Mouse (Mus musculus) hindbrain, postnatal 0 days (tissue): ENCODE data around the gene Zswim5. TPM values are rescaled to one million over a fixed set of nuclear protein-coding genes. Genes with fewer than 3 reads are reported as not detected.
A peak's percentile ranks its signal among the peaks of the same experiment; 100 is the strongest.

Experiments used
- ATAC-seq: fragments of 200-750 bp; cut with Nextera tagmentation; 2 replicates; pipeline ENCODE4 v1.8.0; 2017; ENCODE audit warnings: mild to moderate bottlenecking, moderate TSS enrichment, moderate library complexity
- DNase-seq: peaks from one replicate; pipeline ENCODE4 v3.0.0-alpha.2; 2015; ENCODE audit warnings: low spot score
- H3K27ac ChIP-seq: fragments of 300-500 bp; sonication (generic); 2 replicates; pipeline ENCODE4 v1.5.1; 2014; ENCODE audit warnings: mild to moderate bottlenecking
- H3K27me3 ChIP-seq: fragments of 300-500 bp; sonication (generic); 2 replicates; pipeline ENCODE4 v1.6.1; 2014; ENCODE audit warnings: low read length, mixed read lengths; ENCODE audit not compliant: insufficient read depth
- H3K36me3 ChIP-seq: fragments of 300-500 bp; sonication (generic); 2 replicates; pipeline ENCODE4 v1.6.1; 2014; ENCODE audit warnings: low read length, mixed read lengths; ENCODE audit not compliant: insufficient read depth
- H3K4me1 ChIP-seq: fragments of 300-500 bp; sonication (generic); 2 replicates; pipeline ENCODE4 v1.6.1; 2014; ENCODE audit warnings: antibody characterized with exemption, low read length, mixed read lengths; ENCODE audit not compliant: insufficient read depth
- H3K4me2 ChIP-seq: fragments of 300-500 bp; sonication (generic); 2 replicates; pipeline ENCODE4 v1.6.1; 2014; ENCODE audit warnings: low read depth, mild to moderate bottlenecking, low read length, moderate library complexity, mixed read lengths
- H3K4me3 ChIP-seq: fragments of 300-500 bp; sonication (generic); 2 replicates; pipeline ENCODE4 v1.5.1; 2014; ENCODE audit warnings: low read length
- H3K9ac ChIP-seq: fragments of 300-500 bp; sonication (generic); replicated peaks from 2 replicates; pipeline ENCODE4 v1.6.1; 2014; ENCODE audit warnings: mild to moderate bottlenecking, low read length, moderate library complexity, mixed read lengths
- H3K9me3 ChIP-seq: fragments of 300-500 bp; sonication (generic); 2 replicates; pipeline ENCODE4 v1.6.1; 2016; ENCODE audit warnings: low read length, mixed read lengths
- CTCF ChIP-seq: IDR thresholded peaks from 2 replicates; pipeline ENCODE4 v1.5.1; 2016; ENCODE audit warnings: antibody characterized with exemption, control low read depth, low read depth
- WGBS: fragments of 180-500 bp; shearing (Covaris S2); extraction: QIAGEN DNeasy Blood & Tissue Kit; methylation state at CpG from one replicate; pipeline ENCODE4 v1.1.7; 2014; 5-methylcytosine and 5-hydroxymethylcytosine counted together
- polyA plus RNA-seq: library from polyadenylated mRNA; unstranded; fragments of >200 nt; fragmentation: Nextera tagmentation; extraction: Ambion mirVana; gene quantifications from 2 replicates; pipeline ENCODE4 v1.2.1, GENCODE M21; 2015
- total RNA-seq: library from RNA; depleted of rRNA; stranded (reverse); fragments of >200 nt; gene quantifications from 2 replicates; pipeline ENCODE4 v1.2.3, GENCODE M21; 2014

The Zswim5 gene
- total and polyA plus RNA-seq, 2 experiments from 2014 or later, result 2.3 to 25.8 TPM

DNA sequence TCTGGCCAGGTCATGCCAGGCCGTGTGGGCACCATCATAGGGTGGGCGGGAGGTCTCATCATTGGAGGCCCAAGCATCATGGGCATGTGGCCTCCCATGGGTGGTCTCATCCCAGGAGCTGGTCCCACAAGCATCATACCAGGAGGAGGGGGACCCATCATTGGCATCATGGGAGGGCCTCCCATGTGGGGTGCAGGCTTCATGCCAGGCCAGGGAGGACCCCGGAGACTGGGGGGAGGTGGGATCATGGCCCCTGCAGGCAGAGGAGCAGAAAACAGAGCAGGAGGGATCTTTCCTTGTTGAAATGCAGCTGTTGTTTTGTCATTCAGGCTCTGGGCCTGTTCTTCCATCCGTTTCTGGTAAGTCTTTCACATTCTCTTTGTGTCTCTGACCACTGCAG is 2.6 kb upstream of the Zswim5 start:
- DNase-seq, result no peak
- Histone ChIP-seq H3K9me3 (no peaks in the 10 kb centered on the region), H3K4me1 (no peaks in the 10 kb centered on the region), H3K36me3 (no peaks in the 10 kb centered on the region), H3K9ac (no peak overlapping the region), H3K27ac (no peak overlapping the region), H3K4me3 (no peak overlapping the region), H3K4me2 (no peak overlapping the region), H3K27me3 (no peaks in the 10 kb centered on the region)
- no peak for ATAC-seq
- TF ChIP-seq CTCF, result no peak
- 83% methylated on average over 4 of the region's 4 CpGs for WGBS

DNA sequence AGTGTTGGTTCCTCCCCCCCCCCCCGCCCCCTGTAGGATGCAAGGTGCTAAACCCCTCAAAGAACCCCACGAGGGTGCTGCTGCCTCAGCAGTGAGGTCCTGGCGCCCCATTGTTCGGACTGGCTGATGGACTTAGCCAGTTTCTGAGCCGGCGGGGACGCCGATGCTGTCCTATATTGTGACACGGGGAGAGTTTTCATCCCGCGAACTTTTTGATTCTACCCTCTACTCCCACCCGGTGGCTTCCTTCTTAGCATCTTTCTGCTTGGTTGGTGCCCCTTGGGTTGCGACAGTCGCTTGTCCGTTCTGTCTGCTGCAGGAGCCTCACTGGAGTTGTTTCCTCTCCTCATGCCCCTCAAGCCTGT is 564 bp upstream of the Zswim5 start:
- Histone ChIP-seq H3K4me3 (peak overlapping the region; percentile 65), H3K9ac (peak overlapping the region; percentile 74), H3K9me3 (no peaks in the 10 kb centered on the region), H3K27me3 (no peaks in the 10 kb centered on the region), H3K4me2 (peak overlapping the region; percentile 78), H3K36me3 (no peaks in the 10 kb centered on the region), H3K27ac (peak overlapping the region; percentile 88), H3K4me1 (no peaks in the 10 kb centered on the region)
- peak; percentile 51 for TF ChIP-seq CTCF
- ATAC-seq (peak; percentile 77), DNase-seq (peak; percentile 72)
- under 1% methylated on average over 15 of the region's 15 CpGs for WGBS

DNA sequence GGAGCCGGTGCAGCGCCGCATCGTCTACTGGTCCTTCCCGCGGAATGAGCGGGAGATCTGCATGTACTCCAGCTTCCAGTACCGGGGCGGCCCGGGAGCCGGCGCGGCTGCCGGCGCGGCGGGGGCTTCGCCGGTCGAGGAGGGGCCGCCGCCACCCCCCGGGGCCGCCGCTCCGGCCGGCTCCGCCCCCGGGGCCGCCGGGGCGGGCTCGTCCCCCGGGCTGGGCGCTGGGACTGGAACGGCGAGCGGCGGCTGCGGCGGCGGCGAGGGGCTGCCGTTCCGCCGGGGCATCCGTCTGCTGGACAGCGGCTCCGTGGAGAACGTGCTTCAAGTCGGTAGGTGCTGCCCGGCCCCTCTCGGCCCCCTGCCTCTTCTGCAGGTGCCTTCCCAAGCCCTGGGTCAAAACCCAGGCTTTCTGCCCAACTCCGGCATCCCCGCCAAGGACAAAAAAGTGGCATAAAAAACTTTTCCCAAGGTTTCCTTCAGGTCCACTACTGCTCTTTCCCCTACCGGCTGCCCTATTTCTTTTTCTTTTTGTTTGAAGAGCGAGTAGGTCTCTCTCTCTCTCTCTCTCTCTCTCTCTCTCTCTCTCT is 649 bp downstream of the Zswim5 start:
- WGBS, result 1% methylated on average over 48 of the region's 57 CpGs
- Histone ChIP-seq H3K9me3 (no peaks in the 10 kb centered on the region), H3K4me2 (peak overlapping the region; percentile 78), H3K4me1 (no peaks in the 10 kb centered on the region), H3K27me3 (no peaks in the 10 kb centered on the region), H3K9ac (peak overlapping the region; percentile 74), H3K36me3 (no peaks in the 10 kb centered on the region), H3K4me3 (peak overlapping the region; percentile 65), H3K27ac (peak overlapping the region; percentile 88)
- no peak; the same call in 1 of the 2 replicates for TF ChIP-seq CTCF
- DNase-seq (peak; percentile 66), ATAC-seq (no peak; the same call in 1 of the 2 replicates)

DNA sequence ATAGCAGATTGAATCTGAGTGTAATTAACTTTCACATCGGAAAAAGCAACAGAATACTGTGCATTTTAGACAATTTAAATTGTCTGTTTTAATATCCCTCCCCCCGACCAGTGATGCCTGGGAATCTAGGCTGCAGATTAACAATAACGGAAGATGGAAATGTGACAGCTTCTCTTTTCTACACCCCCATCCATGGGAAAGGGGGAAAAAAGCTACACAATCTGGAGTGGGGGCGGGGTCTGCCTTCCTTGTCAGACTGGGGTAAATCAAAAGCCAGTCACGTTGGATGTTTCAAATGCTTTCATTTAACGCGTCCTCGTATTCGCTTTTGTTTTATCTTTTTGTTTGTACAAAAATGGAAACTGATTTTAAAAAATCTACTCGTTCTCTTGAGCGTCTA is 1.3 kb downstream of the Zswim5 start:
- DNase-seq, result peak; percentile 69
- no peaks in the 10 kb centered on the region for H3K4me1 ChIP-seq
- peak overlapping the region; percentile 65 for H3K4me3 ChIP-seq
- peak overlapping the region; percentile 74; the same call in 1 of the 2 replicates for H3K9ac ChIP-seq
- TF ChIP-seq CTCF, result no peak
- no peaks in the 10 kb centered on the region for H3K27me3 ChIP-seq
- H3K36me3 ChIP-seq, result no peaks in the 10 kb centered on the region
- peak overlapping the region; percentile 78 for H3K4me2 ChIP-seq
- H3K9me3 ChIP-seq, result no peaks in the 10 kb centered on the region
- WGBS, result 2% methylated on average over 11 of the region's 11 CpGs
- no peak overlapping the region for H3K27ac ChIP-seq
- no peak for ATAC-seq

DNA sequence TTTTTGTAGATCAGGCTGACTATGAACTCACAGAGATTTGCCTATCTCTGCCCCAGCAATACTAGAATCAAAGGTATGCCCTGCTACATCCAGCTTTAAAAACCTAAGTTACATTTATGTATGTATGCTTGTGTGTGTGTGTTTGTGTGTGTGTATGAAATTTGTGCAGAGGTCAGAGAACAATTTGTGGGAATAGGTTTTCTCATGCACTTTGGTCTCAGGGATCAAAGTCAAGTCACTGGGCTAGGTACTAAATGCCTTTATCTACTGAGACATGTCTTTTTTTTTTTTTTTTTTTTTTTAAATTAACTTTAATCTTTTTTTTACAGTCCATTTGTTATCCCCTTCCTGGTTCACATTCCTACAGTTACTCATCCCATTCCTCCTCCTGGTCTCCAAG is 5.5 kb downstream of the Zswim5 start:
- ATAC-seq, result no peak
- no peak for TF ChIP-seq CTCF
- H3K36me3 ChIP-seq, result no peaks in the 10 kb centered on the region

DNA sequence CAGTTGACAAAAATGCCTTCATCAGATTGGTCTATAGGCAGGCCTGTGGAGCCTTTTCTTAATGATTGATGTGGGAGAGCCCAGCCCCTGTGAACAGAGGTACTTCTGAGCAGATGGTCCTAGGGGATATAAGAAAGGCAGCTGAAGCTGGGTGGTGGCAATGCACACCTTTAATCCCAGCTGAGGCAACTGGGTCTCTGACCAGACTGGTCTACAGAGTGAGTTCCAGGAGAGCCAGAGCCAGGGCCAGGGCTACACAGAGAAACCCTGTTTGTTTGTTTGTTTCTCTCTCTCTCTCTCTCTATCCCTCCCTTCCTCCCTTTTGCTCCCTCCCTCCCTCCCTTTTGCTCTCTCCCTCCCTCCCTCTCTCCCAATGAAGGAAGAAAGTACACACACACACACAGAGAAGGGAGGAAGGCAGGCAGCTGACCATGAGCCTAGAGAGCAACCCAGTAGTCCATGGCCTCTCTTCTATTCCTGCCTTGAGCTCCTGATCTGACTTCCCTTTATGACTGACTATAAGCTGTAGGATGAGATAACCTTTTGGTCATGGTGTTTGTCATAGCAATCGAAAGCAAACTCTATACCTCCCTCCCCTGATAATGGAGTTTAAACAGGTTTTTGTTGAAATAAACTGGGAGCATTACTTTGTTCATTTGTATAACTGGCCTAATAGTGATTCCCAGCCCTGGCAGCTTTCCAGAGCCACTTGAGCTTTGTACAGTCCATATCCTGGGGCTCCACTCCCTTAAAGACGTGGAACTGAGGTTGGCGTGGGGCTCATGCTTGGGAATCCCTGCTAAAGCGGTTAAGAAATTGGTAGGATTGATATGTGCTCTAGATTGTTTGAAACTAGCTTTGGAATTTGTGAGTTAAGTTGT is 17.3 kb downstream of the Zswim5 start:
- no peaks in the 10 kb centered on the region for H3K27me3 ChIP-seq
- no peak overlapping the region for H3K4me3 ChIP-seq
- no peaks in the 10 kb centered on the region for H3K4me1 ChIP-seq
- no peak overlapping the region for H3K4me2 ChIP-seq
- DNase-seq (peak; percentile 12), ATAC-seq (no peak)
- H3K9me3 ChIP-seq, result no peaks in the 10 kb centered on the region
- TF ChIP-seq CTCF, result no peak
- H3K27ac ChIP-seq, result peak overlapping the region; percentile 20; the same call in 1 of the 2 replicates
- no peaks in the 10 kb centered on the region for H3K36me3 ChIP-seq
- WGBS, result 62% methylated on average over 4 of the region's 4 CpGs
- H3K9ac ChIP-seq, result no peak overlapping the region

More for the DNA sequence above, 5.5 kb downstream of the Zswim5 start:
- Histone ChIP-seq H3K4me2 (no peak overlapping the region), H3K9me3 (no peaks in the 10 kb centered on the region), H3K4me1 (no peaks in the 10 kb centered on the region), H3K4me3 (no peak overlapping the region), H3K9ac (no peak overlapping the region), H3K27ac (no peak overlapping the region), H3K27me3 (no peaks in the 10 kb centered on the region)
- DNase-seq, result no peak
